Mouse (Mus musculus): Measurements from ENCODE around the gene Rhoj. TPM values are rescaled to one million over a fixed set of nuclear protein-coding genes. Genes with fewer than 3 reads are reported as not detected.

Gene Rhoj
- polyA plus RNA-seq, 1 experiment = 17.5 TPM

DNA sequence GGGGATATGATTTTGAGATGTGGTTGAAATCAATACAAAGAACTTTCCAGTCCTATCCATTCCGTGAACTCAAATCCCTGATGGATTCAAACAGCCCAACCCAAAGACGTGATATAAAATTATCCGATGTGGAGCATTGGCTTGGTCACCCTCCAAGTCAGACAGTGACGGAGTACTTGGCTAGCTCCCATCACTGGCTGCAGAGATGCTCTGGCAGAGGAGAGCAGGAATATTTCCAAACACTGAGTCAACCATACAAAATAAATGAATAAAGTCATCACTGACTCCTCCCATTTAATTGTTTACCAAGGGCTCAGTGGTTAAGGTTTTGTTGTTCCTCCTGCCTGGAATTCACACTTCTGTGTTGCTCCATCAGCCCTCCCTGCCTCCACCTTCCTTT lies 50.6 kb downstream of the Rhoj start:
- Histone ChIP-seq H3K27me3 (ENCODE audit: control insufficient read depth, insufficient read depth, low read length) (no peaks in the 10 kb centered on the region), H3K27ac (ENCODE audit: insufficient read depth, low read depth, low read length) (no peak overlapping the region), H3K4me1 (ENCODE audit: control insufficient read depth, insufficient read depth, insufficient read length, low read length) (no peaks in the 10 kb centered on the region), H3K4me3 (ENCODE audit: low read depth, low read length) (no peak overlapping the region), H3K36me3 (ENCODE audit: control insufficient read depth, insufficient read depth, low read length) (no peaks in the 10 kb centered on the region)
- 72% methylated on average over 4 of the region's 4 CpGs for WGBS
- TF ChIP-seq POLR2A (IDR thresholded peaks at IDR 0.05; ENCODE audit: low read depth, low read length) (no peak), CTCF (IDR thresholded peaks at IDR 0.05; ENCODE audit: extremely low read depth, insufficient read length, insufficient replicate concordance, low read depth, low read length) (no peak)

DNA sequence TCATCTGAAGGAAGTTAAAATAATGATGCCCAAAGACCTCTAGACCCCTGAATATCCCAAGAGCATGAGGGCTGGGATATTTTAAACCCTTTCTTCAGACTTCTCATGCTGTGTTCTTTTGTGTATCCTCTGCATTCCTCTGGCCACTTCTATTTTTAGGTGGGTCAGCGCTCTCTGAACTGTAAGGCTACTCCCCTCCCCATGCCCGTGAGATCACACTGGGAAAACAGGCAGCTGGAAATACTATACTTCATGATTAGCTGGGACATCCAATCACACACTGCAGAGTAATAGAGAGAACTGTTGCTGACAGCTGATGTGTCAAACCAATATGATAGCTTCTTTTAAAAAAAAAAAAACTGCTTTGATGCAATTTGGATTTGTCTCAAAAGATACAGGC lies 51.4 kb downstream of the Rhoj start:
- Histone ChIP-seq H3K4me1 (ENCODE audit: control insufficient read depth, insufficient read depth, insufficient read length, low read length) (no peaks in the 10 kb centered on the region), H3K27ac (ENCODE audit: insufficient read depth, low read depth, low read length) (no peak overlapping the region), H3K27me3 (ENCODE audit: control insufficient read depth, insufficient read depth, low read length) (no peaks in the 10 kb centered on the region), H3K4me3 (ENCODE audit: low read depth, low read length) (no peak overlapping the region), H3K36me3 (ENCODE audit: control insufficient read depth, insufficient read depth, low read length) (no peaks in the 10 kb centered on the region)
- WGBS = 51% methylated on average over 2 of the region's 2 CpGs
- TF ChIP-seq POLR2A (IDR thresholded peaks at IDR 0.05; ENCODE audit: low read depth, low read length) (no peak), CTCF (IDR thresholded peaks at IDR 0.05; ENCODE audit: extremely low read depth, insufficient read length, insufficient replicate concordance, low read depth, low read length) (no peak)

DNA sequence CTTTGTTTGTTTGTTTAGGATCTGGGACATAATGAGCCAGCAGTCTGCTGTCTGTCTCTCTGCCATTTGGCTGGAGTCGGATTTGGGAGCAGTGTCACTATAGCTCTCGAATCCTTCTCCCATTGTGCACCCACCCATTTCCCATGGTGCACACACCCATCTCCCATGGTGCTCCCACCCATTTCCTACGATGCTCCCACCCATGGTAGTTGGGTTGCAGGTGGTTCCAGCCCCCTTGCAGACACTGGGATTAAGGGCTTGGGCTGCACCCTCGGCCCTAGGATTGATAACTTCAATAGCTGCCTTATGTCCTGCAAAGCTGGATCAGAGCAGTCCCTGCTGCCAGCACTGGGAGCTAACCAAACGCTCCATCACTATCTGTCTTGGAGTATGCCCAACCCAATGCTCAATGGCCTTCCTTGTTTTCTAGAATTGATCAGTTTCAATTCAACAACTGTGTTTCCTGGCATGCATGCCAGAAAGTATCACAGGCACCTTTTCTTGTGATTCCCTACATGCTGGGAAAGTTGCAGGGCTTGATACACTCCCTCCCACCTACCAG lies 51.9 kb downstream of the Rhoj start:
- Histone ChIP-seq H3K4me3 (ENCODE audit: low read depth, low read length) (no peak overlapping the region), H3K36me3 (ENCODE audit: control insufficient read depth, insufficient read depth, low read length) (no peaks in the 10 kb centered on the region), H3K4me1 (ENCODE audit: control insufficient read depth, insufficient read depth, insufficient read length, low read length) (no peaks in the 10 kb centered on the region), H3K27me3 (ENCODE audit: control insufficient read depth, insufficient read depth, low read length) (no peaks in the 10 kb centered on the region), H3K27ac (ENCODE audit: insufficient read depth, low read depth, low read length) (no peak overlapping the region)
- 55% methylated on average over 5 of the region's 5 CpGs for WGBS
- no peak for TF ChIP-seq POLR2A (IDR thresholded peaks at IDR 0.05; ENCODE audit: low read depth, low read length)
- TF ChIP-seq CTCF (IDR thresholded peaks at IDR 0.05; ENCODE audit: extremely low read depth, insufficient read length, insufficient replicate concordance, low read depth, low read length) = no peak

DNA sequence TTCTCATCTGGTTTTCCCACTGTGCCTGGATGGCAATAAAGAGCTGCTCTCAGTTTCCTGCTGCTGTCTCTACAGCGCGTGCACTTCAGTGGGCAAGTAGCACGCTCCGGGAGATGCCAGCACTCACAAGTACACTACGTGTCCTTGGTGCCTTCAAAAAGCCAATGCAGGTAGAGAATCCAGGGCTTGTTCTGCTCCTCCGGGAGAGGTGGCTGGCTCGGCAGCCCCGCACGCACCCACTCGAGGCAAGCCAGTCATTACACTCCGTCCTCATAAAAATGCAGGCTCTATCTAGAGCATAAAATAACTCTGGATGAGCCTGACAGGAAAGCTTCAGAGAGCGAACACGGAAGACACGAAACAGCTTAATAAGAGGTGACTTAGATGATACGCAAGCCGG lies 54.3 kb downstream of the Rhoj start:
- no peak overlapping the region for H3K4me3 ChIP-seq (ENCODE audit: low read depth, low read length)
- H3K36me3 ChIP-seq (ENCODE audit: control insufficient read depth, insufficient read depth, low read length) = no peaks in the 10 kb centered on the region
- H3K27ac ChIP-seq (ENCODE audit: insufficient read depth, low read depth, low read length) = no peak overlapping the region
- TF ChIP-seq CTCF (IDR thresholded peaks at IDR 0.05; ENCODE audit: extremely low read depth, insufficient read length, insufficient replicate concordance, low read depth, low read length) (no peak), POLR2A (IDR thresholded peaks at IDR 0.05; ENCODE audit: low read depth, low read length) (no peak)
- 92% methylated on average over 16 of the region's 16 CpGs for WGBS
- H3K27me3 ChIP-seq (ENCODE audit: control insufficient read depth, insufficient read depth, low read length) = no peaks in the 10 kb centered on the region
- no peaks in the 10 kb centered on the region for H3K4me1 ChIP-seq (ENCODE audit: control insufficient read depth, insufficient read depth, insufficient read length, low read length)

DNA sequence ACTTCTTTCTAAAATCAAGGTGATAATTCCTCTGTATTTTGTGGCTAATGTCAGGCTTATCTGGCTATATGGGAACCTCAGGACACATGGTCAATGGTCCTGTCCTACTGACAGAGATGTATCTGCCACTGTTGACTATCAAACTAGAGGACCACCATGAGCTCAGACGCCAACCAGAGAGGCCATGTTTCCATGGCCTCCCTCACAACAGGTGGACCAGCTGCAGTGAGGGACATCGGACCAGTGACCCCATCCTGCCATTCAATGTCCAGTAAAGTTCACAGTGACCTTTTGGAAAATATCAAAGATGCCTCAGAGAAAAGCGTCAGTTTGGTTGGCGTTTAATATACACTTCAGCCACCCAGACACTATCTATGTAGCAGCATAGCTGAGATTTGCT lies 56.3 kb downstream of the Rhoj start:
- no peak overlapping the region for H3K4me3 ChIP-seq (ENCODE audit: low read depth, low read length)
- peaks cover 2% of the 10 kb centered on the region; the same call in 1 of the 2 replicates for H3K4me1 ChIP-seq (ENCODE audit: control insufficient read depth, insufficient read depth, insufficient read length, low read length)
- no peaks in the 10 kb centered on the region for H3K27me3 ChIP-seq (ENCODE audit: control insufficient read depth, insufficient read depth, low read length)
- no peak overlapping the region for H3K27ac ChIP-seq (ENCODE audit: insufficient read depth, low read depth, low read length)
- WGBS = 94% methylated on average over 4 of the region's 4 CpGs
- H3K36me3 ChIP-seq (ENCODE audit: control insufficient read depth, insufficient read depth, low read length) = no peaks in the 10 kb centered on the region
- TF ChIP-seq CTCF (IDR thresholded peaks at IDR 0.05; ENCODE audit: extremely low read depth, insufficient read length, insufficient replicate concordance, low read depth, low read length) = no peak
- no peak for TF ChIP-seq POLR2A (IDR thresholded peaks at IDR 0.05; ENCODE audit: low read depth, low read length)

DNA sequence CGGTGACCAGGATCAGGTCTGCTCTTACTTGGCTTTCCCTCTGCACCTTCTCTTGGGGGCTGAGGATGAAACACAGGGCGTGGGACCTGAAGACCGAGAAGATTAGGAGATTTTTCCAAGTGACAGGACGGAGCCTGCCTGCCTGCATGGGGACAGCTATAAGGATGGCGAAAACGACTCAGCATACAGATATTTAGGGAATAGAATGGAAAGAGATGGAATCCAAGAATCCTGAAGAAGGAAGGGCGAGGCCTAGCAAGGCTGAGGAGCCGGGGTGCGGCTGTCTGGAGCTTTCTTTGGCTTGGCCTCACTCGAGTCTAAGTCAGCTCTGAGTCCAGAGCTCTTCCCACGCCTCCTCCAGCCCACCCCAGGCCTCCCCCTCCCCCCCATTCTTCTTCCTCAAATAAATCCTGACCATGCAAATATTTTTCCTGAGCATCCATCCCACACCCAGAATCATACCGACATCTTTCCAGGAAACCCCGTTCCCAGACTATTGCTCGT lies 57.6 kb downstream of the Rhoj start:
- H3K4me3 ChIP-seq (ENCODE audit: low read depth, low read length) = no peak overlapping the region

DNA sequence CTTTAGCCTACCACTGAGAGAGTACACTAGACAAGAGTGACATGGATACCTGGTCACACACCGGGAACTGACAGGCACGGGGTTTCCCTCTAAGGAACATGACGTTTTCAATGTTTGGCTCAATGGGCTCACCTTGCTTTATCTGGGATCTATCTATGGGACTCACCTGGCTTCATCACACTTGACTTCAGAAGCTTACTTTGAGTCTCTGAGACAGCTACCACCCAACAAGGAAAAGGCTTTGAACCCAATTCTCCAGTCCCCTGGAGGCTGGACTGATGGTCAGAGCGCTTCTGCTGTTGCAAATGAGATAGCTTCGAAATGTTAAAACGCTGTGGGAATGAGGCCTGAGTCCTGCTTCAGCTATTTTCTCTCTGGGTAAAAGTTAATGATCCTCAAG lies 59.2 kb downstream of the Rhoj start:
- H3K4me1 ChIP-seq (ENCODE audit: control insufficient read depth, insufficient read depth, insufficient read length, low read length) = peaks cover 2% of the 10 kb centered on the region; the same call in 1 of the 2 replicates
- H3K27me3 ChIP-seq (ENCODE audit: control insufficient read depth, insufficient read depth, low read length) = no peaks in the 10 kb centered on the region
- H3K27ac ChIP-seq (ENCODE audit: insufficient read depth, low read depth, low read length) = no peak overlapping the region
- TF ChIP-seq POLR2A (IDR thresholded peaks at IDR 0.05; ENCODE audit: low read depth, low read length) (no peak), CTCF (IDR thresholded peaks at IDR 0.05; ENCODE audit: extremely low read depth, insufficient read length, insufficient replicate concordance, low read depth, low read length) (no peak)
- WGBS = 84% methylated on average over 6 of the region's 6 CpGs
- no peaks in the 10 kb centered on the region for H3K36me3 ChIP-seq (ENCODE audit: control insufficient read depth, insufficient read depth, low read length)
- H3K4me3 ChIP-seq (ENCODE audit: low read depth, low read length) = no peak overlapping the region

More for the DNA sequence above, 57.6 kb downstream of the Rhoj start:
- H3K4me1 ChIP-seq (ENCODE audit: control insufficient read depth, insufficient read depth, insufficient read length, low read length) = peaks cover 2% of the 10 kb centered on the region; the same call in 1 of the 2 replicates
- no peaks in the 10 kb centered on the region for H3K27me3 ChIP-seq (ENCODE audit: control insufficient read depth, insufficient read depth, low read length)
- no peak for TF ChIP-seq POLR2A (IDR thresholded peaks at IDR 0.05; ENCODE audit: low read depth, low read length)
- no peak for TF ChIP-seq CTCF (IDR thresholded peaks at IDR 0.05; ENCODE audit: extremely low read depth, insufficient read length, insufficient replicate concordance, low read depth, low read length)
- 81% methylated on average over 14 of the region's 14 CpGs for WGBS
- no peaks in the 10 kb centered on the region for H3K36me3 ChIP-seq (ENCODE audit: control insufficient read depth, insufficient read depth, low read length)
- no peak overlapping the region; the same call in 1 of the 2 replicates for H3K27ac ChIP-seq (ENCODE audit: insufficient read depth, low read depth, low read length)
